Mouse (Mus musculus) midbrain, postnatal 0 days (tissue): ENCODE measurements at regions not wholly inside any gene's neighbourhood (a gene's known extent, or its start where the extent isn't known, plus 50 kb on each side); places are given as distances from the start of the nearest gene placed in this dataset.

ENCODE experiments used
- ATAC-seq: fragments of 200-750 bp; cut with Nextera tagmentation; 2 replicates; pipeline ENCODE4 v1.8.0; 2017; ENCODE audit warnings: moderate number of reproducible peaks, mild to moderate bottlenecking, moderate TSS enrichment, moderate library complexity; ENCODE audit not compliant: low FRiP score
- DNase-seq: peaks from one replicate; pipeline ENCODE4 v3.0.0-alpha.2; 2015; ENCODE audit warnings: low spot score
- H3K27ac ChIP-seq: fragments of 300-500 bp; sonication (generic); 2 replicates; pipeline ENCODE4 v1.5.1; 2014; ENCODE audit warnings: low read depth, mild to moderate bottlenecking, low read length, mixed read lengths
- H3K27me3 ChIP-seq: fragments of 300-500 bp; sonication (generic); 2 replicates; pipeline ENCODE4 v1.6.1; 2014; ENCODE audit warnings: low read length, control low read depth, mixed read lengths; ENCODE audit not compliant: insufficient read depth
- H3K36me3 ChIP-seq: fragments of 300-500 bp; sonication (generic); 2 replicates; pipeline ENCODE4 v1.6.1; 2014; ENCODE audit warnings: low read length, control low read depth, mixed read lengths; ENCODE audit not compliant: insufficient read depth
- H3K4me1 ChIP-seq: fragments of 300-500 bp; sonication (generic); 2 replicates; pipeline ENCODE4 v1.6.1; 2014; ENCODE audit warnings: mild to moderate bottlenecking, control low read depth, antibody characterized with exemption, low read length, mixed read lengths; ENCODE audit not compliant: insufficient read depth
- H3K4me2 ChIP-seq: fragments of 300-500 bp; sonication (generic); 2 replicates; pipeline ENCODE4 v1.6.1; 2014; ENCODE audit warnings: low read depth, mild to moderate bottlenecking, low read length, mixed read lengths; ENCODE audit not compliant: poor library complexity, severe bottlenecking
- H3K4me3 ChIP-seq: fragments of 300-500 bp; sonication (generic); 2 replicates; pipeline ENCODE4 v1.5.1; 2014; ENCODE audit warnings: low read depth, mild to moderate bottlenecking, low read length, moderate library complexity
- H3K9ac ChIP-seq: fragments of 300-500 bp; sonication (generic); replicated peaks from 2 replicates; pipeline ENCODE4 v1.6.1; 2014; ENCODE audit warnings: mild to moderate bottlenecking, low read length, moderate library complexity, mixed read lengths; ENCODE audit not compliant: poor library complexity, severe bottlenecking
- H3K9me3 ChIP-seq: fragments of 300-500 bp; sonication (generic); 2 replicates; pipeline ENCODE4 v1.6.1; 2016; ENCODE audit warnings: low read length, control low read depth
- CTCF ChIP-seq: IDR thresholded peaks from 2 replicates; pipeline ENCODE4 v1.5.1; 2016; ENCODE audit warnings: antibody characterized with exemption, mild to moderate bottlenecking
- WGBS: fragments of 180-500 bp; shearing (Covaris S2); extraction: QIAGEN DNeasy Blood & Tissue Kit; methylation state at CpG from one replicate; pipeline ENCODE4 v1.1.7; 2014; 5-methylcytosine and 5-hydroxymethylcytosine counted together

- TF ChIP-seq CTCF = no peak
- Histone ChIP-seq H3K27ac (no peak overlapping the region), H3K4me1 (no peaks in the 10 kb centered on the region), H3K4me2 (no peak overlapping the region), H3K9ac (no peak overlapping the region), H3K9me3 (no peaks in the 10 kb centered on the region), H3K4me3 (no peak overlapping the region), H3K27me3 (no peaks in the 10 kb centered on the region), H3K36me3 (no peaks in the 10 kb centered on the region)
- DNase-seq (no peak), ATAC-seq (no peak)
- WGBS = 65% methylated on average over 4 of the region's 4 CpGs
Measured at GRCm38 (mm10) chr10:15046285-15046684, 328.3 kb upstream of the Gje1 start.

GRCm38 (mm10) chr10:15037571-15037970 is 319.6 kb upstream of the Gje1 start:
- Histone ChIP-seq H3K4me1 (no peaks in the 10 kb centered on the region), H3K4me3 (no peak overlapping the region), H3K36me3 (no peaks in the 10 kb centered on the region), H3K27ac (no peak overlapping the region), H3K4me2 (no peak overlapping the region), H3K9ac (no peak overlapping the region), H3K9me3 (no peaks in the 10 kb centered on the region), H3K27me3 (no peaks in the 10 kb centered on the region)
- no peak for TF ChIP-seq CTCF
- 89% methylated on average over 3 of the region's 3 CpGs for WGBS
- DNase-seq (no peak), ATAC-seq (no peak)

GRCm38 (mm10) chr10:15031517-15031916 is 313.5 kb upstream of the Gje1 start:
- no peak for TF ChIP-seq CTCF
- 54% methylated on average over 1 of the region's 1 CpGs for WGBS
- no peak for DNase-seq
- no peak for ATAC-seq
- no peak overlapping the region for H3K4me3 ChIP-seq
- no peak overlapping the region for H3K27ac ChIP-seq
- no peak overlapping the region for H3K9ac ChIP-seq
- H3K27me3 ChIP-seq = no peaks in the 10 kb centered on the region
- H3K9me3 ChIP-seq = no peaks in the 10 kb centered on the region
- H3K36me3 ChIP-seq = no peaks in the 10 kb centered on the region
- no peak overlapping the region for H3K4me2 ChIP-seq
- no peaks in the 10 kb centered on the region for H3K4me1 ChIP-seq

- Histone ChIP-seq H3K4me3 (no peak overlapping the region), H3K27ac (no peak overlapping the region), H3K4me1 (no peaks in the 10 kb centered on the region), H3K9me3 (no peaks in the 10 kb centered on the region), H3K4me2 (no peak overlapping the region), H3K9ac (no peak overlapping the region), H3K27me3 (no peaks in the 10 kb centered on the region), H3K36me3 (no peaks in the 10 kb centered on the region)
- TF ChIP-seq CTCF = no peak
- ATAC-seq = no peak
- DNase-seq = no peak
Measured at GRCm38 (mm10) chr10:15029151-15029550, 311.1 kb upstream of the Gje1 start.

GRCm38 (mm10) chr10:15013919-15014318 is 295.9 kb upstream of the Gje1 start:
- Histone ChIP-seq H3K27me3 (no peaks in the 10 kb centered on the region), H3K4me3 (no peak overlapping the region), H3K36me3 (no peaks in the 10 kb centered on the region), H3K4me1 (no peaks in the 10 kb centered on the region), H3K9ac (no peak overlapping the region), H3K27ac (no peak overlapping the region), H3K4me2 (no peak overlapping the region), H3K9me3 (no peaks in the 10 kb centered on the region)
- ATAC-seq = no peak
- 87% methylated on average over 4 of the region's 4 CpGs for WGBS
- TF ChIP-seq CTCF = no peak
- no peak for DNase-seq

- WGBS = 89% methylated on average over 2 of the region's 2 CpGs
- no peak overlapping the region for H3K4me2 ChIP-seq
- no peaks in the 10 kb centered on the region for H3K9me3 ChIP-seq
- no peaks in the 10 kb centered on the region for H3K4me1 ChIP-seq
- no peak for TF ChIP-seq CTCF
- no peak overlapping the region for H3K27ac ChIP-seq
- H3K36me3 ChIP-seq = no peaks in the 10 kb centered on the region
- DNase-seq (no peak), ATAC-seq (no peak)
- H3K27me3 ChIP-seq = no peaks in the 10 kb centered on the region
- H3K9ac ChIP-seq = no peak overlapping the region
- H3K4me3 ChIP-seq = no peak overlapping the region
Measured at GRCm38 (mm10) chr10:14996374-14996773, 278.4 kb upstream of the Gje1 start.
